Mouse (Mus musculus) induced T-regulatory cell, adult 2 months (primary cell): ENCODE results near the gene Ttc23l.
"Not testable (repeated sequence)": the region's sequence is repeated elsewhere in the genome, so short reads cannot be mapped to it uniquely, and the experiment has no call there.

Source experiments
- DNase-seq: peaks from one replicate; pipeline ENCODE4 v3.0.0-alpha.2; 2012; ENCODE audit warnings: low read depth

Ttc23l gene

DNA sequence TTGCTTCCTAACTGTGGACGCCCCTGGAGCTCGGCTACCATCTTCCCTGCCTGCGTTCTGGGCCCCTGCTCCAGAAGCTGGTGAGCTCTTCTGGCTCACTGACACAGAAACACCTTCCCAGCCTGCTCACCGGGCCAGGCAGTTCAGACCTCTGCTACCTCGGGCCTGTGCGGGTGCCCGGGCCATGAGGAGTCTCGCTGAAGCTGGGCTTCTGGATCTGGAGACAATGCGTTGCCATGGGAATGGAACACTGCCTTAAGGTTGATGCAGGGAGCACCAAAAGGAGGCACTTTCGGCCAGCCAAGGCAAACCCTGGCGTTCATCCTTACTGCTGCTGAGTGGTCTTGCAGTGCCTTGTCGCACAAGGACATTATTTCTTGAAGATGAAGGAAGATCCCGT, at the start of gene Ttc23l:
Gene Ttc23l, minus strand, starts transcription at position 204 of the 400 bp plus-strand sequence.
- no peak for DNase-seq

DNA sequence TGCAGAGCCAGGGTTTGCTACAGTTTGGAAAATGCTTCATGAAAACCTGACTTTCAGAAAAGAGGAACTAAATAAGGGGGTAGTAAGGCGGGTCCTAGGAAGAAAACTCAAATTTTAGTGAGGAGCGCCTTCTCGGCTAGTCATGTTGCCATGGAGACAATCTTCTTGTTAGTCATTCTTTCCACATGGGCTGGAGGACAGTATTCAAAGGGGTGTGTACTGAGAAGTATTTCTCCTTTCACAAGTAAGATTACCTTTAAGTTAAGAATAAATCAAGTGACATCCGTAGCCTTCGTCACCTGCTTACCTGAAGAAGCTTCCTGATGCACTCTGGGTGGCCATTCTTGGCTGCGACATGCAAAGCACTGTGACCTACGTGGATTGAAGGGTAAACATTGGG, 40.9 kb upstream of the Ttc23l start:
- peak; percentile 39 for DNase-seq

DNA sequence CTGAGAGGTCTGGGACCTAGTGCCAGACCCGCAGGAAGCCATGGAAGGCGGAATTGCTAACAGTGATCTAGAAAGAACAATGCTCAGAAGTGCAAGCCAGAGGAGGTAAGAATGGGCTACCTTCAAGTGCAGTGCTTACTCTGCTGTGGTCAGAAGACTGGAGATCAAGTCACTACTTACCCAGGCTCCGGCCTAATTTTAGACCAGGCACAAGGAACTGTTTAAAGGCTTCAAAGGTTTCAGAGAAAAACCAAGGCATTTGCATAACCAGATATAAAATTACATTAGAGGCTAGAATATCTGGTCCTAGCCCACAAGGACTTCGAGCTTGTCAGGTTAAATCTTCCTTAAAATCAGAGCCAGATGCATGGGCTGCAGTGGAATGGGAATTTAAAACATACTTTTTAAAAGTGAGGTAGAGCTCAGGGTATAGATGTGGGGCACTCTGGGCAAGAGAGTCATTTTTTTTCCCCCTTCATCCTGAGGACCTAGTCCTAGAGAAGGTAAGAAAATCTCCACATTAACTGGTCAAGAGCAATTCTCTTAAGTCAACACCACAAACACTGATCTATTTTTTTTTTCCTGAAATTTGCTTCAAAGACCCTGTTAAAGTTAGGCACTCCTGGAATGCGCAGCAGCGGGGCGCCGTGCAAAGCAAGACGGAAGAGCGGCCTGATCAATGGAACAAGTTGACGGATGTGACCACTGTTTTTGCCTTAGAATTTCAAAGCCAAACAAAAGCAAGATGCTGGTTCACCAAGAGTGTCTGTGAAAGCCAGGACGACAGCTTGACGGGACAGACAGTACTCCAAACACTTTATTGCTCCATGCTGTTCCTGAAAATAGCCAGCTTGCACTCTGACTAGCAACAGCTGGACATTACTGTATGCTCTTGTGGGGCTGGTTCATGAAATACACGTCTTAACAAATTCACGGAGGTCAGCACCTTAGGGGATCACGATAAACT, 40.1 kb upstream of the Ttc23l start:
- DNase-seq, result no peak

DNA sequence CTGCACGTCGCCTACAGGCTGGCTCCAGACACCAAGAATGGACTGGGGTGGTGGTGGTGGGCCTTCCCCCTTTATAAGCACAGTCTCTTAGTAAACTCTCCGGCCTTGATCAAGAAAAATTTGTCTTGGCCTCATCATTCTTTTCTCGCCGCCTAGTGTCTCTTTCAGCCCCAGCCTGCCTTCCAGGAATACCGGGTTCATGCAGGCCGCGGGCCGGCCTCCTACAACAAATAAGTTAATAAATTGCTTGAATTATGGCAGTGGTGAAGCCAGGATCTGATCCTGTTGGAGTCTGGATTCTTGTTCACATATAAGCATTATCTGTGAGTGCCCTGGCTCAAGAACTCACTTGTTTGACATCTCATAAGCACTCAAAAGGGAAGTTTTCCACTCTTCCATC, 38.4 kb upstream of the Ttc23l start:
- DNase-seq, result no peak

DNA sequence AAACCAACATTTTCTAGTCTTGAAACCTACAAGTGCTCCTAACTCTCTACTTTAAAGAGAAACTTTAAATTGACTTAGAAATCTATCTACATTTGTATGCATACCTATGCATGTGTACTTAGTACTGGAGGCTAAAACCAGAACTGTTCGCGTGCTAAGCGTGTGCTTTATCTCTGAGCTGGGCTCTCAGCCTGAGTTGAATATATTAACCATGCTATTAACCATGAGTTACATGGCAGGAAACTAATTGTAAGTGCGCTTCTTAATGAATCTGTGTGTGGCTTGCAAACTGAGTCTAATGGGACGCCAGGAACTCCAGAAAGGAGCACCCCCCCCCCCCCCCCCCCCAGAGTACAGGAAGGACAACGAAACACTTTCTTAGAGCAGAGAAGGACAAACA, 36.9 kb upstream of the Ttc23l start:
- DNase-seq, result no peak

DNA sequence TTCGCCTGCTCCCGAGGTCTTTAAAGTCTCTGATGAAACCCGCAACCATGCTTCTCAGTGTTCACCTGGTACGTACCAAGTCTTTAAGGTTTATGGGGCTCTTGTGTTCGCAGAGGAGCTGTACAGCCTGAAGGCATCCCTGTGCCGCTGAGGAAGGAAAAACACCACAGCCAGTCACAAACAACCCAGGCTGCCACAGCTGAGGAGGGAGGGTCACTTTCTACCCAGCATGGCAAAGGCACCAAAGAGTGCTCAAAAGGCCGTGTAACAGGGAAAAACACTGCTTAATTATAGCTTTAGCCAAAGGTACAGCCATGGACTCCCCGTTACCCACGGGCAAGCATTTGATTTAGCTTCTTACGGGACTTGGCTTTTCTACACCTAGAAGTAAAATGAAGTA, 36.4 kb upstream of the Ttc23l start:
- no peak for DNase-seq

DNA sequence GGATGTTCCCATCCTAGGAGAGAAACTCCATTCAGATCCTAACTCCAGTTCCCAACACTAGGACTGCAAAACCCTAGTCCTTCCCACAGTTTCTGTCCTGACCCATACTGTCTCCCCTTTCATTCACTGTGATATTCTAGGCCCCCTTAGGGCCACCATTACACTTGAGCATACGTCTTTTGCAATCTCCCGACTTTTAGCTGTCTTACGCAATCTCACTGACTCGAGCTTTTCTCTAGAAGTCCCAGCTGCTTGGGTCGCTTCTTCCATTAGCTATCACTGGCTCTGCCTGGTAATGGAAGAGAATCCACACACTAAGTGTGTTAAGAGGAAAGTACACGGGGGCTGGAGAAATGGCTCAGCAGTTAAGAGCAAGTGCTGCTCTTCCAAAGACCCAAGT, 34.6 kb upstream of the Ttc23l start:
- no peak for DNase-seq

DNA sequence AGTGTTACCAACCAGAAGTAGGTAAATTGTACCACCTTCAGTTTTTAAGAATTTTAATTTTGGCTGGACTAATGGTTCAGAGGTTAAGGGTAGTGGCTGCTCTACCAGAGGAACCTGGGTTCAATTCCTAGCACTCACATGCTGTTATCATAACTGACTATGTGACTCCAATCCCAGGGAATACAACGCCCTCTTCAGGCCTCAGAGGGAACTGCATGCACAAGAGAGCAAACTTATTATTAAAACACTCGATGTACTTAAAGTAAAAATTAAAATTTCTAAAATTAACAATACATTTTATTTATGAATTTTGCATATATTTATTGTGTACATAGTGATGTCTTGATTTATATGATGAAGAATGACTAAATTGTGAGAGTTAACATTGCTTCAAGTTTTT, 28.1 kb upstream of the Ttc23l start:
- DNase-seq, result no peak

DNA sequence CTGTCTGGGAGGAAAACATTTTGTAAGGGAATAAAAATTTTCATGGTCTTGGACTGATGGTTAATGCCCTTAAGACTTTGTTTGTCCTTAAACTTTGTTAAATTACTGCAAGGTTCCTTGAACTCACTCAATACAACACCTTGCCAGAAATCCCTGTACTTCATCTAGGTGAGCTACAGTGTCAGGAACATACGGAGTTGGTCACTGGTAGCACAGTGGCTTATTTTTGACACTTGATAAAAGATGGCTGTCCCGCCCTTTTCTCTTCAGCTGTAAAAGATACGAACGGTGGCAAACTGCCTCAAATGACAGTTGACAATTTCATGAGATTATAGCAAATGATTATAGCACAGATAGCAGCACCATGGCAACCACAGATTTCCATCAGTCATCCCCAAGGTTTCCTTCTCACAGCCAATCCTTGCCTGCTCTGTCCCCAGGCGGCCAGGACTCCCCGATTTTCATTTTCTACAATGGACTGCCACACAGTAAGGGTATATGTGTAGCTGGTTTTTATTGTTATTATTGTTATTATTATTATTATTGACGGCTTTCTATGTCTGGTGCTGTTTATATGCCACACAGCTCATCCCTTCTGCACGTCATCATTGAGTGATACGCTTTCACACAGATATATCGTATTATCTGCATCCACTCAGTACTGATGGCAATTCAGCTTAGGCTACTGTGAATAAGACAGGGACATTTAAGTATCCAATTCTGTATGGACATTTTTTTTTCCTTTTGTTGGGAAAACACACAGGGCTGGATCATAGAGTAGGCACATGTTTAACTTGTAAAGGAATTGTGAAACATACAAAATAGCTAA, 26.1 kb upstream of the Ttc23l start:
- no peak for DNase-seq

DNA sequence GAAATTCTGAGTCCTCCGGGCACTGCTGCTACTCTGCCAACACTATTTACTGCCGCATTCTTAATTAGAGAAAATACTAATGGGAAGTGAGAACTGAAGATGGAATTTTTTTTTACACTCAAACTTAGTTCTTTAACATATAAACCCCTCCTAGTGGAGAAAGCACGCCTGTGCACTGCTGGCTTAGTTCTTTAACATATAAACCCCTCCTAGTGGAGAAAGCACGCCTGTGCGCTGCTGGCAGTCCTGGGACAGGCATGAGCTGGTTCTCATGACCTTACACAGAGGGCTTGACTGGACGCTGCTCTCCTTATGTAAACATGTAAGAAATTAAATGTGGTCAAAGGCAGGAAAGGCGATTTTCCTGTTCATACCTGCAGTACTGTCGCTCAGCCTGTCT, 24.9 kb upstream of the Ttc23l start:
- DNase-seq, result peak; percentile 62

DNA sequence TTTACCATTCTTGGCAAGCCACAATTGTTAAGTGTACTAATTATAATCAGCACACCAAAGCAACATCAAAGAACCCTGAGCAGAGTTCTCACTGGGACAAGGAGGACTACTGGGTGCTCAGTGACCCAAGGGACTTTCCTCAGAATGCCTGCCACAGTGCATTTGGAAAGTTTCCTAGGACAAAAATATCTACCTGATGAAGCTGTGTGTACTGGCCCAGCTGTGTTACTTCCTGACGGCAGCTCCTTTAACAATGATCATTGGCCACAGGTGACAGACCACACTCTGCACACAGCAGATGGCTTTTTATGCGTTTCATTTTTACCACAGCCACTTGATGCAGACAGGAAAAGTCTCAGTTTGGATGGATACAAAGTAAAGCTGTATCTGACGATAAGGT, 20.7 kb upstream of the Ttc23l start:
- no peak for DNase-seq

DNA sequence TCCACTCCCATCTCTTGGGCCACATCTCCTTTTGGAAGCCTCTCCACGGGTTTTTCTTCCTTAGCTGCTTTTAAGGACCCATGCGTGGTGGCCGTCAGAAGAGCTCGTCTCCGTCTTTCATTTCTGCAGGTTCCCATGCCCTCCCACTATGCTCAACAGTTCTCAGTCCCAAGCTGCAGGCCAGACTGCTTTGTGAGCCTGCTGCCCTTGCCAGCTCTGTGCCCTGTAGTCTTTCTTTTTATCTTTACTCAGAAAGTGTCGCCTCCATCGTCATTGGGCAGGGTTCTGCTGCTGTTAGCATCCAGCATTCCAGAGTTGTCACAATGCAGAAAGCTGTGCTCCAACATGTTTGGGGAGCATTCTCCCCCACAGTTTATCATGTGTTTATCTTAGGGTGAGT, 8.0 kb upstream of the Ttc23l start:
- no peak for DNase-seq

DNA sequence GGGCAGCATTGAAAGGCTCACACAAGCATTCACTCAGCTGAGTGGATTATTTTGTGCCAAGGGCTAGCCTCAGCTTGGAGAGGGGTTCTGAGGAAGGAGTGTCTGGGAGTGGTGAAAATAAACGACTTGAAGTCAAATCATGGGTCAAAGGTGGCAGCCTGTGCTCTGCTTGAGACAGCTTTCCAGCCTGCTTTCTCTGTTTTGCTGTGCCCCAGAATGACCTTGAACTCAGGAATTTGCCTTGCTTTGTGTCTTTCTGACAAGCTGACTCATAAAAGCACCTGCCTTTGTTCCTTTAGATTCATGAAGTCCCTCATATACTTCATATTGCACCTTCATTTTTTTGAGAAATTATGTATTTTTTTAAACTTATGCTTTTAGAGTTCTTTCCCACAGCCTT, 5.7 kb upstream of the Ttc23l start:
- DNase-seq, result no peak

DNA sequence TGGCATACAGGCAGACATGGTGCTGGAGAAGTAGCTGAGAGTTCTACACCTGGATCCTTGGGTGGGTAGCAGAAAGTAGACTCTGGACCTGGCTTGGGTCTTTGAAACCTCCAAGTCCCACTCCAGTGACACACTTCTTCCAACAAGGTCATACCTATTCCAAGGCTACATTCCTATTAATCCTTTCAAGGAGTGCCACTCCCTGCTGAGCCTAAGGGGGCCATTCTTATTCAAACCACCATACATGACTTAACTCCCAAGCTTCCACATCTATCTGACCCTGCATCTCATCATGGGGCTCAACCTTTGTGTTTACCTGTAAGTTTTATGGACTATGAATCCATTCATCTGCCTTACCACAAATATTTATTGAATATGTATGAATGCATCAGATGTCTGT, 3.8 kb upstream of the Ttc23l start:
- DNase-seq, result no peak

DNA sequence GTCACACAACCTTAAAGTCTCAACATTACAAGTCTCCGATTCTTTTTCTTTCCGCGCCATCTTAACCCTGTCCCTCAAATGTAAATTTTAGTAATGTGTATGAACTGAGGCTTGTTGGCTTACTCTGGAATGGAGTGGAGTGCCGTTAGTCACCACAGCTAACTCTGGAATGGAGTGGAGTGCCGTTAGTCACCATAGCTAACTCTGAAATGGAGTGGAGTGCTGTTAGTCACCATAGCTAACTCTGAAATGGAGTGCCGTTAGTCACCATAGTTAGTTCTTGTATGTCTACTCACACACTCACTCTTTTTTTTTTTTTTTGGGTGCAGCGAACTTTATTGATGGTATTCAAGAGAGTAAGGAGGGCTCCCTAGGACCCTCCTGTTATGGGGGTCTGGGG, 1.5 kb upstream of the Ttc23l start:
- DNase-seq, result no peak

DNA sequence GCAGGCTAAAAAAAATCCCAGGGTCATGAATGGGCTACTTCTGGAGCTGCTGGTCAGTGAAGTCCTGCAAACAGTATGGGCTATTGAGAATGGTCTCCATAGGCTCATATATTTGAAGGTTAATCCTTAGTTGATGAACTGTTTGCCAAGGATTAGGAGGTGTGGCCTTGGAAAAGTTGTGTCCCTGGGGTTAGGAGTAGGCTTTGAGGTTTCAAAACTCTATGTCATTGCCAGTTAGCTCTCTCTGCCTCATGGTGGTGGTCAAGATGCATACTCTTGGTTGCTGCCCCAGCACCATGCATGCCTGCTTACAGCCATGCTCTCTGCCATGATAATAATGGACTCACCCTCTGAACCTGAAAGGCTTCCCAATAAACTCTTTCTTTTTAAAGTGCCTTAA, 4.1 kb downstream of the Ttc23l start:
- DNase-seq, result no peak

DNA sequence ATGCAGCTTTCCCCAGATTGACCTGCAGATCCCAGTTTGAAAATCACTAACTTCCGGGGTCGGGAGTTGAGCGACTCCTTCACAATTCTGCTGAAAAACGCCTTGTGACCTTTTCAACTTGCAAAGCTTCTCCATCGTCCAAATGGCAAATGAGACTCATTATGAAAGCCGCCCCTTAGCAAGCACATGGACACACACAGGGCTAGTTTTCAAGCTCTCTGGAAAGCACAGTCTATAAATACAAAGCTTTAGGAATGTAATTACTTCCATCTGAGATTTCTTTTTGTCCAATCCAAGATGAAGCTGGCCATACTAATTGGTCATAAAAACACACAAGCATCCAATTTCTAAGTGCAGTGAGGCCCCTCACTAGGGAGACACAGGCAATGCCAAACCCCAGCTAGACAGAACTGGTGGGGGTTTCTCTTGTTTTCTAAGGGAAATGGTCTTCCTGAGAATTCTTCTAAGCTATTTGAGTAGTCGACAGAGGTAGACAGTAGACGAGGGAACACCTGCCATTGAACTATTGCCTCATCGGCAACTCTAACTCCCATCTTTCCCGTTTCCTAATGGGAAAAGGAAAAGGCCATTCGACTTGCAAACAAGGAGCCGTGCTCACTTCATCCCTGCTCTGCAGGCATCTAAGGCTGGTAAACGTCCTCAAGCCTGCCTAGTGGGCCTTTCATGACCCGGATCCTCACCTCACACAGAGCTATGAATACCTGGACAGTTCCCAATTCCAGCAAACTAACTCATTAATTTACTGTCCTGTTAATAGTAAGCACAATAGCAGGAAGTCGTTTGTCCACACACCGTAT, 18.0 kb downstream of the Ttc23l start:
- DNase-seq, result no peak

DNA sequence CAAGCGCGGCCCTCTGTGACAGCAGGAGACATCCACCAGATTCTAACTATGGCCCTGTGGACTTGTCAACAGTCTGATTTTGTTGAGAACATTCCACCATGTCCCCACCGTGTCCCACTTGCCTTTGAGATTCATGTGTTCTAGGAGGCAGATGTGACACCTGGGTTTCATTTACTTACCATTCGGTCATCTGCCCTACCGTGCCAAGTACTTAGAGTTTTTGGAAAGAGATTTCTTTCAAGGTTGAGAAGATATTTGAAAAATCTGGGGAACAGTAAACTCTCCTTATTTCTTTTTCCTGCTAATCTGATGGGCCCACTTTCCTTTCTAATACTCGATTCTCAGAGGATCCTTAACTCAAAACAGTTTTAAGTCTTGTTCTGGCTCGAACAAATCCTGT, 22.5 kb downstream of the Ttc23l start:
- DNase-seq, result no peak

DNA sequence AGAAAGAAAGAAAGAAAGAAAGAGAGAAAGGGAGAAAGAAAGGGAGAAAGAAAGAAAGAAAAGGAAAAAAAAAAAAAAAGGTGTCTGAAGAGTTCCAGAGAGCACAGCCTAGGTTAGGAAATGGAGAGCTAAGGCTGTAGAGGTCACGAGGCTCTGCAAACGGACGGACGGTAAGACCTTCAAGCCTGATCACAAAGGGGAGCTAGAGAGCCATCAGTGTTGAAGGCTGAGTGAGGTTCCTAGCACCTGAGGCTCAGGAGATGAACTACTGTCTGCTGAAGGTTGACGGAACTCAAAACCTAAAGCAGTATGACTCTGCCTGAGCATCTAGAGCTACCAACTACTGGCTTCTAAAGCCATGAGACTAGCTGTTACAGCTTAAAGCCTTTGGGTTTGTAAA, 23.9 kb downstream of the Ttc23l start:
- no peak for DNase-seq

DNA sequence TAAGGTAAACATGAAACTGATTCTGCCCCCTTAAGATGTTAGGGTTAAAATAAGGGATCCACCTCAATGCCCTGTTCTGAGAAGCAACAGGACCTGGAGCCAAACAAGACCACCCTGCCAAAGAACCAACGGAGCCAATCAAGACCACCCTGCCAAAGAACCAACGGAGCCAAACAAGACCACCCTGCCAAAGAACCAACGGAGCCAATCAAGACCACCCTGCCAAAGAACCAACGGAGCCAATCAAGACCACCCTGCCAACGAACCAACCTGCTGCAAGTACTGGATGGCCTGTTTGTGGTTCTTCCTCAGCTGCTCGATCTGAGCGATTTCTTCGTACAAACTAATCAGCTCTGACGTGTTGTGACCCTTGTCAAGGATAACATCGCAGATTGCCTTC, 25.1 kb downstream of the Ttc23l start:
- not testable (repeated sequence) for DNase-seq

DNA sequence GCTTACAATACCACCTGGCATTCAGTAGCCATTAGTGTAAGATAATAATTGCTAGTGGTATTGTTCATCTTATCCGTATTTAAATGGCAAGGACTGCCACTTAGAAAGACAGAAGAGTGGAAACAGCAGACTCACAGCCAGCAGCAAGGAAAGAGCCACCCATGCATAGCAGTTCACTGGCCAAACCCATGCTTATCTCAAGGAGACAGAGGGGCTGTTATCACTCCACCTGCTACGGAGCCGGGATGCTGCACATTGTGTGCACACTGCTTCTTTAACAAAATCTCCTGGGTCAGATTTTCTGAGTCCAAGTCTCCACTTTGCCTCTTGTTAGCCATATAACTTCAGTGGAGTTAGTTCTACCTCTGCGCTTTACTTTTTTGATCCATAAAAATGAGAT, 27.1 kb downstream of the Ttc23l start:
- DNase-seq, result no peak

DNA sequence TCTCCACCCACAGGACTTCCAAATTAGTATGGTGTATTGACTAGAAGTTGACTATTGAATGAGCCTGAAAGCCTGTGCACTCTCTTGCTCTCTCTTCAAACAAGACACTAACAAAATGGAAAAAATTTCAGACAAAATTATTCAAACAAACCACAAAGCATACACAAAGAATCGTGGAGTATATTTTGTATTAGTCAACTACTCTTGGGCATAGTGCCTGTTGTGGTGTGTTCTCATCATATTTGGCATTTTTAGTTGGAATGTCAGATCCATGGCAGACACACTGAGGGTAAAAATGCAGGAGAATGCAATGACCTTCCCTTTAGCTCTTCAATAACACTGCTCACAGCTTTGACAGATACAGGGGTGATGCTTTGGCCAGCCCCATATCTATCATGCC, 32.6 kb downstream of the Ttc23l start:
- DNase-seq, result no peak
